Mouse (Mus musculus): Measurements from ENCODE around the gene Olfr324. TPM values are rescaled to one million over a fixed set of nuclear protein-coding genes. Genes with fewer than 3 reads are reported as not detected.

Olfr324 gene
- total and polyA plus RNA-seq, 3 experiments, result not detected

GRCm38 (mm10) chr11:58577430-58577829 is 17.5 kb upstream of the Olfr324 start, which contains the start of gene Olfr325:
Olfr325 (plus strand) TSS chr11:58577730.
- H3K27ac ChIP-seq (ENCODE audit: control insufficient read depth, low read depth, low read length), result no peak within 1 kb of the TSS
- no peak for DNase-seq (ENCODE audit: low read depth, low spot score)
- no peak within 1 kb of the TSS for H3K9ac ChIP-seq (ENCODE audit: control insufficient read depth, low read depth, low read length, poor library complexity, severe bottlenecking)
- no peaks in the 10 kb centered on the region for H3K9me3 ChIP-seq (replicated peaks; ENCODE audit: insufficient read depth, low read length)
- TF ChIP-seq NRF1 (IDR thresholded peaks at IDR 0.05; ENCODE audit: insufficient read depth, low read depth, low read length, poor library complexity, severe bottlenecking) (no peak), TAL1 (IDR thresholded peaks at IDR 0.05; ENCODE audit: low read length) (no peak), POLR2A (IDR thresholded peaks at IDR 0.05; ENCODE audit: control insufficient read depth in 1 of 2, insufficient read depth in 1 of 2, low read depth in 1 of 2, low read length in 2 of 2, poor library complexity in 1 of 2) (no peak), NELFE (IDR thresholded peaks at IDR 0.05; ENCODE audit: low read depth, low read length) (no peak), JUND (IDR thresholded peaks at IDR 0.05; ENCODE audit: low read depth, low read length) (no peak), RCOR1 (IDR thresholded peaks at IDR 0.05; ENCODE audit: low read depth, low read length) (no peak), HCFC1 (IDR thresholded peaks at IDR 0.05; ENCODE audit: low read depth, low read length) (no peak), GATA1 (IDR thresholded peaks at IDR 0.05; ENCODE audit: low read depth, low read length) (no peak), GABPA (IDR thresholded peaks at IDR 0.05; ENCODE audit: low read depth, low read length) (no peak), MAX (IDR thresholded peaks at IDR 0.05; ENCODE audit: low read length) (no peak), CTCF (IDR thresholded peaks at IDR 0.05 in 2 of 3, conservative IDR thresholded peaks at IDR 0.05 in 1 of 3; ENCODE audit: control insufficient read depth in 1 of 3, insufficient read depth in 1 of 3, low read depth in 2 of 3, low read length in 3 of 3, poor library complexity in 1 of 3, severe bottlenecking in 1 of 3) (no peak), ELF1 (IDR thresholded peaks at IDR 0.05; ENCODE audit: low read depth, low read length) (no peak), SMC3 (IDR thresholded peaks at IDR 0.05; ENCODE audit: low read depth, low read length) (no peak), MYC (IDR thresholded peaks at IDR 0.05; ENCODE audit: low read depth, low read length) (no peak), TBP (IDR thresholded peaks at IDR 0.05; ENCODE audit: low read depth, low read length) (no peak), KAT2A (conservative IDR thresholded peaks at IDR 0.05; ENCODE audit: low read depth, low read length) (no peak)
- no peaks in the 10 kb centered on the region for H3K4me1 ChIP-seq (ENCODE audit: control insufficient read depth in 1 of 2, insufficient read depth in 2 of 2, low read length in 2 of 2)
- no peaks in the 10 kb centered on the region for H3K36me3 ChIP-seq (ENCODE audit: control insufficient read depth in 1 of 2, insufficient read depth in 2 of 2, low read length in 2 of 2)
- H3K79me2 ChIP-seq (ENCODE audit: control insufficient read depth, insufficient read depth, low read length, poor library complexity), result no peaks in the 10 kb centered on the region
- no peak within 1 kb of the TSS for H3K4me3 ChIP-seq (ENCODE audit: control insufficient read depth in 1 of 2, insufficient read depth in 1 of 2, low read depth in 2 of 2, low read length in 2 of 2)
- H3K27me3 ChIP-seq (ENCODE audit: control insufficient read depth in 1 of 2, insufficient read depth in 2 of 2, low read length in 2 of 2), result peaks cover 10 to 16% of the 10 kb centered on the region in 2 experiments

GRCm38 (mm10) chr11:58578636-58579035 is 16.3 kb upstream of the Olfr324 start:
- peaks cover 13 to 16% of the 10 kb centered on the region in 2 experiments for H3K27me3 ChIP-seq (ENCODE audit: control insufficient read depth in 1 of 2, insufficient read depth in 2 of 2, low read length in 2 of 2)
- no peaks in the 10 kb centered on the region for H3K4me1 ChIP-seq (ENCODE audit: control insufficient read depth in 1 of 2, insufficient read depth in 2 of 2, low read length in 2 of 2)
- no peak overlapping the region for H3K9ac ChIP-seq (ENCODE audit: control insufficient read depth, low read depth, low read length, poor library complexity, severe bottlenecking)
- H3K36me3 ChIP-seq (ENCODE audit: control insufficient read depth in 1 of 2, insufficient read depth in 2 of 2, low read length in 2 of 2), result no peaks in the 10 kb centered on the region
- H3K9me3 ChIP-seq (replicated peaks; ENCODE audit: insufficient read depth, low read length), result no peaks in the 10 kb centered on the region
- no peak for DNase-seq (ENCODE audit: low read depth, low spot score)
- no peaks in the 10 kb centered on the region for H3K79me2 ChIP-seq (ENCODE audit: control insufficient read depth, insufficient read depth, low read length, poor library complexity)
- no peak for TF ChIP-seq GATA1 (IDR thresholded peaks at IDR 0.05; ENCODE audit: low read depth, low read length)
- no peak for TF ChIP-seq USF1 (IDR thresholded peaks at IDR 0.05; ENCODE audit: low read depth, low read length)
- no peak for TF ChIP-seq ZKSCAN1 (IDR thresholded peaks at IDR 0.05; ENCODE audit: low read depth, low read length)
- no peak for TF ChIP-seq SMC3 (IDR thresholded peaks at IDR 0.05; ENCODE audit: low read depth, low read length)
- no peak for TF ChIP-seq HCFC1 (IDR thresholded peaks at IDR 0.05; ENCODE audit: low read depth, low read length)
- no peak for TF ChIP-seq MAFK (IDR thresholded peaks at IDR 0.05; ENCODE audit: borderline replicate concordance, low read depth, low read length)
- TF ChIP-seq GABPA (IDR thresholded peaks at IDR 0.05; ENCODE audit: low read depth, low read length), result no peak
- TF ChIP-seq RAD21 (IDR thresholded peaks at IDR 0.05; ENCODE audit: low read depth, low read length), result no peak
- TF ChIP-seq ELF1 (IDR thresholded peaks at IDR 0.05; ENCODE audit: low read depth, low read length), result no peak
- no peak for TF ChIP-seq JUND (IDR thresholded peaks at IDR 0.05; ENCODE audit: low read depth, low read length)
- no peak for TF ChIP-seq BHLHE40 (IDR thresholded peaks at IDR 0.05; ENCODE audit: borderline replicate concordance, low read depth, low read length)
- TF ChIP-seq MYB (IDR thresholded peaks at IDR 0.05; ENCODE audit: low read depth, low read length), result no peak
- TF ChIP-seq MXI1 (IDR thresholded peaks at IDR 0.05; ENCODE audit: low read depth, low read length), result no peak
- no peak for TF ChIP-seq ZNF384 (IDR thresholded peaks at IDR 0.05; ENCODE audit: low read depth, low read length)
- no peak for TF ChIP-seq MAZ (IDR thresholded peaks at IDR 0.05; ENCODE audit: low read depth, low read length)
- TF ChIP-seq TAL1 (IDR thresholded peaks at IDR 0.05; ENCODE audit: low read length), result no peak
- H3K4me3 ChIP-seq (ENCODE audit: control insufficient read depth in 1 of 2, insufficient read depth in 1 of 2, low read depth in 2 of 2, low read length in 2 of 2), result no peak overlapping the region
- no peak overlapping the region for H3K27ac ChIP-seq (ENCODE audit: control insufficient read depth, low read depth, low read length)

All from MEL (cell line).